Mouse (Mus musculus) heart, postnatal 0 days (tissue): ENCODE data around the gene Lysmd1.

Experiments used
- CTCF ChIP-seq: IDR thresholded peaks from 2 replicates; pipeline ENCODE4 v1.5.1; 2016; ENCODE audit warnings: antibody characterized with exemption, control low read depth, low read depth
- EP300 ChIP-seq: IDR thresholded peaks from 2 replicates; pipeline ENCODE4 v1.6.1; 2016; ENCODE audit warnings: antibody characterized with exemption, low read depth

DNA sequence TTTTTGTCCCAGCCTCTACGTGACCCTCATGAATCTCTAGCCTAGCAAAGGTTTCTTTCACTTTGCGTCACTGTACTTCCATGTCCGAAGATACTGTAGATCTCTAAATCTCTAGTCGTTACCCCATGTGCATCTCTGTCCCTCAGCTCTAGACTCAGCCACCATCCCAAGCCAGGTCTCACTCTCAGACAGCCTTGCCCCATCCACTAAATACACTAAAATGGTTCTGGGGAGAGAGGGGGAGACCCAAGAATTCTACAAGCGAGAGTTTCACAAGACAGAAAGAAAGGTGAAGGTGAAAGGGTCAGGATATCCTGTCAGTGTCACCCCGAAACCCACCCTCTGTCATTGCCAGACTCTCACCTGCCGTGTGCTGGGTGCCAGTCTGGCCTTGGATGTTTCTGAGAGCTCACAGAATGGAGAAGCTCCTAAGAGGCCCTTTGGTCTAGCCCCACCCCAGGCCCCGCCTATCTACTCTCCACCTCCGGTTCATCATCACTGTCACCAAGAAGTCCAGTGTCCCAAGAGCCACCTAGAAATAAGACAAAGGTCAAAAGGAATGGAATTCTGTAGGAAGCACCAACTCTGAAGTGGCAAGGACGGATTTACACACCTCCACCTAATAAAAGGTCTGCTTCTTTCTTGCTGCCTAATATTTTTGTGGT lies 8.2 kb downstream of the Lysmd1 start, which contains the start of gene Tnfaip8l2:
- TF ChIP-seq EP300 (no peak), CTCF (no peak)
